Mouse (Mus musculus) heart, embryonic 10.5 days (tissue): ENCODE results near the gene Atp13a3. TPM values are rescaled to one million over a fixed set of nuclear protein-coding genes. Genes with fewer than 3 reads are reported as not detected.

Source experiments
- DNase-seq: peaks from one replicate; pipeline ENCODE4 v3.0.0-alpha.2; 2017; ENCODE audit warnings: low spot score
- H3K27ac ChIP-seq: fragments of 300-500 bp; sonication (generic); 2 replicates; pipeline ENCODE4 v1.5.1; 2016; ENCODE audit warnings: mild to moderate bottlenecking
- H3K27me3 ChIP-seq: fragments of 300-500 bp; sonication (generic); 2 replicates; pipeline ENCODE4 v1.6.1; 2016; ENCODE audit warnings: mild to moderate bottlenecking; ENCODE audit not compliant: poor library complexity, insufficient read depth, severe bottlenecking
- H3K36me3 ChIP-seq: fragments of 300-500 bp; sonication (generic); 2 replicates; pipeline ENCODE4 v1.6.1; 2016; ENCODE audit warnings: mild to moderate bottlenecking, moderate library complexity
- H3K4me1 ChIP-seq: fragments of 300-500 bp; sonication (generic); 2 replicates; pipeline ENCODE4 v1.6.1; 2016; ENCODE audit warnings: mild to moderate bottlenecking
- H3K4me3 ChIP-seq: fragments of 300-500 bp; sonication (generic); 2 replicates; pipeline ENCODE4 v1.5.1; 2016; ENCODE audit warnings: mild to moderate bottlenecking, moderate library complexity
- H3K9me3 ChIP-seq: fragments of 300-500 bp; sonication (generic); 2 replicates; pipeline ENCODE4 v1.6.1; 2016; ENCODE audit warnings: mild to moderate bottlenecking, moderate library complexity
- WGBS: fragments of 180-500 bp; shearing (Covaris S2); methylation state at CpG from one replicate; pipeline ENCODE4 v1.1.7; 2016; 5-methylcytosine and 5-hydroxymethylcytosine counted together
- polyA plus RNA-seq: library from polyadenylated mRNA; unstranded; fragments of >200 nt; fragmentation: Nextera tagmentation; extraction: Ambion mirVana; gene quantifications from 2 replicates; pipeline ENCODE4 v1.2.1, GENCODE M21; 2016

Atp13a3 gene
- polyA plus RNA-seq, 1 experiment from 2014 or later, result 12.3 TPM

- no peak overlapping the region for H3K4me3 ChIP-seq
- WGBS, result 86% methylated on average over 3 of the region's 3 CpGs
- peaks cover 19% of the 10 kb centered on the region for H3K4me1 ChIP-seq
- H3K27me3 ChIP-seq, result no peaks in the 10 kb centered on the region
- no peaks in the 10 kb centered on the region for H3K36me3 ChIP-seq
- H3K27ac ChIP-seq, result no peak overlapping the region
- peak; percentile 36 for DNase-seq
- H3K9me3 ChIP-seq, result no peaks in the 10 kb centered on the region
Measured at GRCm38 (mm10) chr16:30433148-30433547, 27.4 kb upstream of the Atp13a3 start.

GRCm38 (mm10) chr16:30432111-30432510 is 26.3 kb upstream of the Atp13a3 start:
- Histone ChIP-seq H3K36me3 (no peaks in the 10 kb centered on the region), H3K27ac (no peak overlapping the region), H3K4me1 (peaks cover 19% of the 10 kb centered on the region), H3K9me3 (no peaks in the 10 kb centered on the region), H3K27me3 (no peaks in the 10 kb centered on the region), H3K4me3 (no peak overlapping the region)
- 90% methylated on average over 2 of the region's 2 CpGs for WGBS
- DNase-seq, result no peak

- Histone ChIP-seq H3K9me3 (no peaks in the 10 kb centered on the region), H3K4me3 (no peak overlapping the region), H3K36me3 (no peaks in the 10 kb centered on the region), H3K27ac (no peak overlapping the region), H3K27me3 (no peaks in the 10 kb centered on the region), H3K4me1 (peaks cover 17% of the 10 kb centered on the region)
- WGBS, result 85% methylated on average over 2 of the region's 2 CpGs
- DNase-seq, result no peak
Measured at GRCm38 (mm10) chr16:30430512-30431088, 24.8 kb upstream of the Atp13a3 start.

GRCm38 (mm10) chr16:30428753-30429260 is 23.0 kb upstream of the Atp13a3 start:
- DNase-seq, result no peak
- Histone ChIP-seq H3K36me3 (no peaks in the 10 kb centered on the region), H3K9me3 (no peaks in the 10 kb centered on the region), H3K4me1 (peaks cover 11% of the 10 kb centered on the region), H3K27ac (peak overlapping the region; percentile 22; the same call in 1 of the 2 replicates), H3K4me3 (no peak overlapping the region), H3K27me3 (no peaks in the 10 kb centered on the region)
- WGBS, result 55% methylated on average over 4 of the region's 4 CpGs

- 76% methylated on average over 4 of the region's 4 CpGs for WGBS
- no peaks in the 10 kb centered on the region for H3K9me3 ChIP-seq
- no peak overlapping the region for H3K27ac ChIP-seq
- H3K27me3 ChIP-seq, result no peaks in the 10 kb centered on the region
- H3K36me3 ChIP-seq, result no peaks in the 10 kb centered on the region
- DNase-seq, result peak; percentile 67
- no peak overlapping the region for H3K4me3 ChIP-seq
- peaks cover 11% of the 10 kb centered on the region for H3K4me1 ChIP-seq
Measured at GRCm38 (mm10) chr16:30427466-30427865, 21.7 kb upstream of the Atp13a3 start.

- WGBS, result 69% methylated on average over 5 of the region's 5 CpGs
Measured at GRCm38 (mm10) chr16:30427003-30427402, 21.2 kb upstream of the Atp13a3 start.

GRCm38 (mm10) chr16:30425980-30426379 is 20.2 kb upstream of the Atp13a3 start:
- WGBS, result 78% methylated on average over 1 of the region's 1 CpGs
- Histone ChIP-seq H3K4me3 (no peak overlapping the region), H3K4me1 (peaks cover 11% of the 10 kb centered on the region), H3K9me3 (no peaks in the 10 kb centered on the region), H3K36me3 (no peaks in the 10 kb centered on the region), H3K27me3 (no peaks in the 10 kb centered on the region), H3K27ac (no peak overlapping the region)
- DNase-seq, result no peak

More at GRCm38 (mm10) chr16:30427003-30427402, 21.2 kb upstream of the Atp13a3 start:
- Histone ChIP-seq H3K36me3 (no peaks in the 10 kb centered on the region), H3K4me3 (no peak overlapping the region), H3K4me1 (peaks cover 11% of the 10 kb centered on the region), H3K27ac (no peak overlapping the region), H3K27me3 (no peaks in the 10 kb centered on the region), H3K9me3 (no peaks in the 10 kb centered on the region)
- no peak for DNase-seq

GRCm38 (mm10) chr16:30424053-30424452 is 18.3 kb upstream of the Atp13a3 start:
- H3K36me3 ChIP-seq, result no peaks in the 10 kb centered on the region
- no peaks in the 10 kb centered on the region for H3K27me3 ChIP-seq
- peaks cover 9% of the 10 kb centered on the region for H3K4me1 ChIP-seq
- 83% methylated on average over 5 of the region's 5 CpGs for WGBS
- DNase-seq, result no peak
- H3K27ac ChIP-seq, result no peak overlapping the region
- H3K9me3 ChIP-seq, result no peaks in the 10 kb centered on the region
- no peak overlapping the region for H3K4me3 ChIP-seq

- no peaks in the 10 kb centered on the region for H3K36me3 ChIP-seq
- no peaks in the 10 kb centered on the region for H3K4me1 ChIP-seq
- H3K27me3 ChIP-seq, result peaks cover 5% of the 10 kb centered on the region; the same call in 1 of the 2 replicates
- no peaks in the 10 kb centered on the region for H3K9me3 ChIP-seq
- H3K27ac ChIP-seq, result no peak overlapping the region
- 83% methylated on average over 2 of the region's 2 CpGs for WGBS
- DNase-seq, result no peak
- H3K4me3 ChIP-seq, result no peak overlapping the region
Measured at GRCm38 (mm10) chr16:30416707-30417106, 10.9 kb upstream of the Atp13a3 start.

GRCm38 (mm10) chr16:30416284-30416683 is 10.5 kb upstream of the Atp13a3 start:
- Histone ChIP-seq H3K9me3 (no peaks in the 10 kb centered on the region), H3K4me1 (no peaks in the 10 kb centered on the region), H3K27ac (no peak overlapping the region), H3K4me3 (no peak overlapping the region), H3K27me3 (peaks cover 5% of the 10 kb centered on the region; the same call in 1 of the 2 replicates), H3K36me3 (no peaks in the 10 kb centered on the region)
- DNase-seq, result no peak
- 77% methylated on average over 5 of the region's 5 CpGs for WGBS

- no peak for DNase-seq
- Histone ChIP-seq H3K9me3 (no peaks in the 10 kb centered on the region), H3K4me3 (no peak overlapping the region), H3K27ac (no peak overlapping the region), H3K36me3 (no peaks in the 10 kb centered on the region), H3K27me3 (peaks cover 5% of the 10 kb centered on the region; the same call in 1 of the 2 replicates), H3K4me1 (no peaks in the 10 kb centered on the region)
- WGBS, result 80% methylated on average over 3 of the region's 3 CpGs
Measured at GRCm38 (mm10) chr16:30412680-30413079, 6.9 kb upstream of the Atp13a3 start.

GRCm38 (mm10) chr16:30410914-30411313 is 5.1 kb upstream of the Atp13a3 start:
- no peaks in the 10 kb centered on the region for H3K4me1 ChIP-seq
- 77% methylated on average over 4 of the region's 4 CpGs for WGBS
- H3K9me3 ChIP-seq, result no peaks in the 10 kb centered on the region
- no peak overlapping the region for H3K27ac ChIP-seq
- no peak overlapping the region for H3K4me3 ChIP-seq
- H3K36me3 ChIP-seq, result no peaks in the 10 kb centered on the region
- no peak for DNase-seq
- 0 out of 2 replicates have a peak, but pooled peaks cover 5% of the 10 kb centered on the region for H3K27me3 ChIP-seq

- Histone ChIP-seq H3K27ac (no peak overlapping the region), H3K36me3 (no peaks in the 10 kb centered on the region), H3K4me1 (no peaks in the 10 kb centered on the region), H3K4me3 (no peak overlapping the region), H3K9me3 (no peaks in the 10 kb centered on the region), H3K27me3 (0 out of 2 replicates have a peak, but pooled peaks cover 2% of the 10 kb centered on the region)
- DNase-seq, result no peak
- WGBS, result 62% methylated on average over 2 of the region's 2 CpGs
Measured at GRCm38 (mm10) chr16:30407513-30407912, 1.7 kb upstream of the Atp13a3 start.
